Mouse (Mus musculus): ENCODE measurements around the gene D630003M21Rik.

DNA sequence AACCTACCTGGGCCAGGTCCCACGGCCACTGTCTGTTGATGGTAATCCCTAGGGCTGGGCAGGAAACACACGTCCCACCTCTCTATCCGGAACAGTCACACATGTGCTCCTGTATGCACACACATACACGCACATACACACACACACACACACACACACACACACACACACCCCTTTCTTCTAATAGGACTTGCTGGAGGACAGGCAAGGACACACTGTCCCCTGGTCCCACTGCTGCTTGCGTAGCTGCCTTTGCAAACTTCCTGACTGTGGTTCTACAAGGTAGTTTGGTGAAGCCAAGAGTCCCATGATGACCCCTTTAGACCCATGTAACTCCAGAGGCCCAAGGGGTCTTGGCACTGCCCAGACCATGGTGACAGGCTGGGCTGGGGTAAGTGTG lies 88.4 kb downstream of the D630003M21Rik start:
- TF ChIP-seq CTCF (IDR thresholded peaks at IDR 0.05; ENCODE audit: control insufficient read depth, insufficient read depth, insufficient replicate concordance, low read depth, low read length) (no peak), POLR2A (IDR thresholded peaks at IDR 0.05; ENCODE audit: control insufficient read depth, low read depth, low read length) (no peak)
